Mouse (Mus musculus): ENCODE data around the gene Rsph14. TPM values are rescaled to one million over a fixed set of nuclear protein-coding genes. Genes with fewer than 3 reads are reported as not detected.

Rsph14 gene
- polyA plus RNA-seq, 1 experiment: not detected

DNA sequence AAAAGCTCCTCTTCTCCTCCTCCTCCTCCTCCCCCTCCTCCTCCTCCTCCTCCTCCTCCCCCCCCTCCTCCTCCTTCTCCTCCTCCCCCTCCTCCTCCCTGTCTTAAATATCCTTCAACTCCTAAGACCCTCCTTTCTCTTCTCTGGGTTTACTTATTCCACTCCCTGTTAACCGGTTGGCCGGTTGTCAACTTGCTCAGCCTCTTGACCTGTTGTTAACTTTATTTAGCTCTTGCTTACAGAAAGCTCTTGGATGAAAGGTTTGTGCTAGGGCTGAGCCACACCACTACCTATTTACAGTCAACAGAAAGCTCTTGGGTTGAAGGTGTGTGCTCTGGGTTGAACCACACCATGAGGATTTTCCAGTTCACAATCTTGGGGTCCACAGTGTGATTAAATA, 12.1 kb downstream of the Rsph14 start:
- Histone ChIP-seq H3K27me3 (ENCODE audit: control insufficient read depth, insufficient read depth, low read length, poor library complexity, severe bottlenecking) (no peaks in the 10 kb centered on the region), H3K36me3 (ENCODE audit: control insufficient read depth, insufficient read depth, low read length, poor library complexity, severe bottlenecking) (no peaks in the 10 kb centered on the region), H3K27ac (ENCODE audit: insufficient read depth, low read length) (no peak overlapping the region), H3K4me1 (ENCODE audit: control insufficient read depth, insufficient read depth, low read length) (no peaks in the 10 kb centered on the region), H3K9me3 (replicated peaks; ENCODE audit: control insufficient read depth, insufficient read depth, low read length, poor library complexity, severe bottlenecking) (no peaks in the 10 kb centered on the region), H3K4me3 (ENCODE audit: low read depth, low read length) (no peak overlapping the region), H3K9ac (ENCODE audit: low read depth, poor library complexity, severe bottlenecking) (no peak overlapping the region)
- no peak for TF ChIP-seq EP300 (IDR thresholded peaks at IDR 0.05; ENCODE audit: insufficient read depth, low read depth, low read length)
- TF ChIP-seq CTCF (IDR thresholded peaks at IDR 0.05; ENCODE audit: low read depth, low read length): no peak
- no peak for TF ChIP-seq POLR2A (IDR thresholded peaks at IDR 0.05; ENCODE audit: insufficient read depth, low read length)

DNA sequence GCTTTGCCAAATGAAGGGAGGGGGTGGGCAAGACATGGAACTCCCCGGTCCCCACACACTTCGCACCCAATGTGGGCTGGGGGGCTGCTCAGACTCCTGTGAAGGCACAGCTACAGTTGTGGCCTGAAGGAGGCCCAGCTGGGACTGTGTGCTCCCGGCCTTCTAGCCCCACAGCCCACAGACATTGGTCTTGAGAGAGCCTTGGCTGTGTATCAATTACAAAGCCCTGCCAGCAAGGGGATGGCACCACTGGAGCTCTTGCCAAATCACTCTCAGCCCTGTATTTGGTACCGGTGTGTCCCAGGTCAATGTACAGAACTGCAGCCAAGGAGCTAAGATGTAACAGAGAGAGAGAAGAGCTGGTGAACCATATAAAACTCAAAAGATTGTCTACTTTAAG, 15.9 kb downstream of the Rsph14 start:
- no peak overlapping the region for H3K4me3 ChIP-seq (ENCODE audit: low read depth, low read length)
- H3K4me1 ChIP-seq (ENCODE audit: control insufficient read depth, insufficient read depth, low read length): no peaks in the 10 kb centered on the region
- H3K36me3 ChIP-seq (ENCODE audit: control insufficient read depth, insufficient read depth, low read length, poor library complexity, severe bottlenecking): no peaks in the 10 kb centered on the region
- no peak overlapping the region for H3K27ac ChIP-seq (ENCODE audit: insufficient read depth, low read length)
- no peaks in the 10 kb centered on the region for H3K9me3 ChIP-seq (replicated peaks; ENCODE audit: control insufficient read depth, insufficient read depth, low read length, poor library complexity, severe bottlenecking)
- H3K27me3 ChIP-seq (ENCODE audit: control insufficient read depth, insufficient read depth, low read length, poor library complexity, severe bottlenecking): no peaks in the 10 kb centered on the region
- H3K9ac ChIP-seq (ENCODE audit: low read depth, poor library complexity, severe bottlenecking): no peak overlapping the region
- TF ChIP-seq CTCF (IDR thresholded peaks at IDR 0.05; ENCODE audit: low read depth, low read length) (no peak), POLR2A (IDR thresholded peaks at IDR 0.05; ENCODE audit: insufficient read depth, low read length) (no peak), EP300 (IDR thresholded peaks at IDR 0.05; ENCODE audit: insufficient read depth, low read depth, low read length) (no peak)

DNA sequence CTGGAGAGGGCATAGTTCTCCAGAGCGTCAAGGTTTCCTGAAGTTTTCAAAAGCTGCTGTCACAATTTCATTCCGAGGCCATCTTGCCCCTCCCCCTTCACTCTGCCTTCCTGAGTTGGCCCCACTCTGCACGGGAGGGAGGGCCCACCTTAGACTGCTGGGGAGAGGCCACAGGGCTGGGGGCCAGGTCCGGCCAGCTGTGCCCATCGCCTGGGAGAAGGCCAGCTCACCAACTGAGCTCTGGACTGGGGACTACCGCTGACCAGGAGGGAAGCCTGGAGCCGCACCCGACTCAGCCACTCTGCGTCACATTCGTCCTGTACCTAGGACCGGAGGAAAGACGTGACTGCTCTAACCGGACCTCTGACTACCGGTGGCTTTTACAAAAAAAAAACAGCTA, 16.9 kb downstream of the Rsph14 start:
- Histone ChIP-seq H3K27ac (ENCODE audit: insufficient read depth, low read length) (no peak overlapping the region), H3K4me1 (ENCODE audit: control insufficient read depth, insufficient read depth, low read length) (no peaks in the 10 kb centered on the region)
- TF ChIP-seq CTCF (IDR thresholded peaks at IDR 0.05; ENCODE audit: low read depth, low read length): no peak
- no peak for TF ChIP-seq POLR2A (IDR thresholded peaks at IDR 0.05; ENCODE audit: insufficient read depth, low read length)
- TF ChIP-seq EP300 (IDR thresholded peaks at IDR 0.05; ENCODE audit: insufficient read depth, low read depth, low read length): no peak

DNA sequence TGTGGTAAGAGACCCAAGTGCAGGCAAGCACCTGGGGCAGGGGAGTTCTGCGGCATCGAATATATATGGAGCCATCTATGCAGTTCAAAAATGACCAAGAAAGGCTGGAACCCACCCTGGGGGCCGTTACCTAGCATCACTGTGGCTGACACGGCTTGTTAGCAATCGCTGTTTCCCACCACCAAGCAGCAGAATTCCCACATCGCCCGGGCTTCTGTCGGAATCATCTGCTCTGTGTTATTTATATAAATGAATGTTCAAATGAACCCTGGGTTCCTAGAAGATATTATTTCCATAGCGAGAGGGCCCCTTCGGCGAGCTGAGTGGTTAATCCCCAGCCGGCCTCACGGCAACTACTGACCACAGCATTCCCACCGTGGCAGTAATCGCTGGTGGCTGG, 21.7 kb downstream of the Rsph14 start:
- H3K27ac ChIP-seq (ENCODE audit: insufficient read depth, low read length): no peak overlapping the region
- no peaks in the 10 kb centered on the region for H3K27me3 ChIP-seq (ENCODE audit: control insufficient read depth, insufficient read depth, low read length, poor library complexity, severe bottlenecking)
- no peak overlapping the region for H3K4me3 ChIP-seq (ENCODE audit: low read depth, low read length)
- no peaks in the 10 kb centered on the region for H3K9me3 ChIP-seq (replicated peaks; ENCODE audit: control insufficient read depth, insufficient read depth, low read length, poor library complexity, severe bottlenecking)
- H3K9ac ChIP-seq (ENCODE audit: low read depth, poor library complexity, severe bottlenecking): no peak overlapping the region
- no peaks in the 10 kb centered on the region for H3K4me1 ChIP-seq (ENCODE audit: control insufficient read depth, insufficient read depth, low read length)
- no peaks in the 10 kb centered on the region for H3K36me3 ChIP-seq (ENCODE audit: control insufficient read depth, insufficient read depth, low read length, poor library complexity, severe bottlenecking)
- no peak for TF ChIP-seq POLR2A (IDR thresholded peaks at IDR 0.05; ENCODE audit: insufficient read depth, low read length)
- TF ChIP-seq EP300 (IDR thresholded peaks at IDR 0.05; ENCODE audit: insufficient read depth, low read depth, low read length): no peak
- TF ChIP-seq CTCF (IDR thresholded peaks at IDR 0.05; ENCODE audit: low read depth, low read length): no peak

More for the DNA sequence above, 16.9 kb downstream of the Rsph14 start:
- H3K9me3 ChIP-seq (replicated peaks; ENCODE audit: control insufficient read depth, insufficient read depth, low read length, poor library complexity, severe bottlenecking): no peaks in the 10 kb centered on the region
- no peaks in the 10 kb centered on the region for H3K36me3 ChIP-seq (ENCODE audit: control insufficient read depth, insufficient read depth, low read length, poor library complexity, severe bottlenecking)
- no peak overlapping the region for H3K4me3 ChIP-seq (ENCODE audit: low read depth, low read length)
- H3K27me3 ChIP-seq (ENCODE audit: control insufficient read depth, insufficient read depth, low read length, poor library complexity, severe bottlenecking): no peaks in the 10 kb centered on the region
- H3K9ac ChIP-seq (ENCODE audit: low read depth, poor library complexity, severe bottlenecking): no peak overlapping the region

DNA sequence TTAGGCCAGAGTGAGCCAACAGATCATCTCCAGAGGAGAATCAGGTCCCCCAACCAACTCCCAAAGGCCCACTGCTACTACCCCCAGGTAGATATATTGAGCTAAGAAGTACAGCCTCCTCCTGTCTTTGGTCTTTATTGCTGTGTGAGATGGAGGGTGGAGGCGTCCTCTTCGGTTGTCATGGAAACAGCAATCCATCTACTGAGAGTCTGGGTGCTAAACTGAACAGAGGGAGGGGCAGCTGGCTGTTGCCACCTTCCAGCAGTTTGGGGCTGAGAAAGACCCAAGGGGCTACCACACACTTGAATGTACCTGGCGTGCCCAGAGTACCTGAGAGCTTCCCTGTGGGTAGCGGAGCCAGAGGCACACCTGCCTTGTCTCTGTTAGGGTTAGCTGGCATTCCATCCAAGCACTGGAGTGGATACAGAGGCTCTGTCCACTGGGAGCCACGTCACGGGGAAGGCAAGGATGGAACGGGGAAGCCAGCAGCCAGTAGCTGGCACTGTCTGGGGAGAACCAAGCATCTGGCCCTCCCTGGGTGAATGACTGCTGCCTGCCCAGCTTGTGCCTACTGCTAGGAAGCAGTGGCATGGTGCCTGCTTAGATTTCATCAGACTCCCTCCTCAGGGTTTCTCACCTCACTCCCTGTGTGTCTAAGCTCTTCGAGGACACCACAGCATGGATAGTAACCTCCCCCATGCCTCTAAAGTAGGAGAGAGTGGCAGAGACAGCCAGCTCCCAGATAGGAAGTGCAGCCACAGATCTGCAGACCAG, 25.3 kb downstream of the Rsph14 start:
- TF ChIP-seq EP300 (IDR thresholded peaks at IDR 0.05; ENCODE audit: insufficient read depth, low read depth, low read length) (no peak), CTCF (IDR thresholded peaks at IDR 0.05; ENCODE audit: low read depth, low read length) (no peak), POLR2A (IDR thresholded peaks at IDR 0.05; ENCODE audit: insufficient read depth, low read length) (no peak)
- H3K27ac ChIP-seq (ENCODE audit: insufficient read depth, low read length): no peak overlapping the region
- no peak overlapping the region for H3K9ac ChIP-seq (ENCODE audit: low read depth, poor library complexity, severe bottlenecking)
- no peak overlapping the region for H3K4me3 ChIP-seq (ENCODE audit: low read depth, low read length)
- no peaks in the 10 kb centered on the region for H3K27me3 ChIP-seq (ENCODE audit: control insufficient read depth, insufficient read depth, low read length, poor library complexity, severe bottlenecking)
- H3K4me1 ChIP-seq (ENCODE audit: control insufficient read depth, insufficient read depth, low read length): no peaks in the 10 kb centered on the region
- H3K36me3 ChIP-seq (ENCODE audit: control insufficient read depth, insufficient read depth, low read length, poor library complexity, severe bottlenecking): no peaks in the 10 kb centered on the region
- no peaks in the 10 kb centered on the region for H3K9me3 ChIP-seq (replicated peaks; ENCODE audit: control insufficient read depth, insufficient read depth, low read length, poor library complexity, severe bottlenecking)

DNA sequence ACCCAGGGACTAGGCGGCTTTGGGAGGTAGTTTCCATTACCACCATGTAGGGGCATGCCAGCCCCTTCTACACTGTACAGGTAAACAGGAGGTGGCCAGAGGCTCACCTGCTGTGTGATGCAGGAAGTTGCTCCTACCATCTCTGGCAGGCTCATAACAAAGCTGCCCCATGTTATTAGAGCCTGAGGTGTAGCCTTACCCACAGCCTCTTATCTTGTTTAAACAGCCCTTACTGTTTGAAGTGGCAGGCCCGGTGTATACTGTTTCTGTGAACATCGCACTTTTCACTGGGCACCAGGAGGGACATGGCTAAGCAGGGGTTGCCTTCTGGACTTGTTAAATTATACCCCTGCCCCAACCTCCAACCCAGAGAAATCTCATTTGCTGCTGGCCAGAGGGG, 28.3 kb downstream of the Rsph14 start:
- no peaks in the 10 kb centered on the region for H3K36me3 ChIP-seq (ENCODE audit: control insufficient read depth, insufficient read depth, low read length, poor library complexity, severe bottlenecking)
- no peak overlapping the region for H3K4me3 ChIP-seq (ENCODE audit: low read depth, low read length)
- no peak for TF ChIP-seq EP300 (IDR thresholded peaks at IDR 0.05; ENCODE audit: insufficient read depth, low read depth, low read length)
- TF ChIP-seq POLR2A (IDR thresholded peaks at IDR 0.05; ENCODE audit: insufficient read depth, low read length): no peak
- TF ChIP-seq CTCF (IDR thresholded peaks at IDR 0.05; ENCODE audit: low read depth, low read length): no peak
- H3K4me1 ChIP-seq (ENCODE audit: control insufficient read depth, insufficient read depth, low read length): no peaks in the 10 kb centered on the region
- no peaks in the 10 kb centered on the region for H3K9me3 ChIP-seq (replicated peaks; ENCODE audit: control insufficient read depth, insufficient read depth, low read length, poor library complexity, severe bottlenecking)
- no peak overlapping the region for H3K9ac ChIP-seq (ENCODE audit: low read depth, poor library complexity, severe bottlenecking)
- H3K27ac ChIP-seq (ENCODE audit: insufficient read depth, low read length): no peak overlapping the region
- no peaks in the 10 kb centered on the region for H3K27me3 ChIP-seq (ENCODE audit: control insufficient read depth, insufficient read depth, low read length, poor library complexity, severe bottlenecking)
